ENCODE assay signal across 13 mouse cellular contexts in the genomic region with DNA sequence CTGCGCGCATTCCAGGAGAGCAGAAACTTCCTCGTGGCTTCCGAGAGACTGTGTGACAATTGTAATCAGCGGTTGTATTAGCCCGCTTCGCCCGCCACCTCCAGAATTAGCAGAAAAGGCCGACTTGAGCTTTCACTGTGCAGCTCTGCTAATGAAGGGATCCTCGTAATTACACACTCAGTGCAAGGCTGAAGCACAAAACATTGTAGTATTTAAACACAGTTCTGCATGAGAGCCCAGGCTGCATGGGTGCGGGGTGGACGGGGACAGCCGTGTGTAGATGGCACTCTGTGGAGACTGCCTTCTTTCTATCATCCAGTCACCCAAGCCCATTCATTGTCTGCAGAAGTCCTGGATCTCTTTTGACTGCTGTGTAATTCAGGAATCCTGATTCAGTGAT.
"Had no signal": no experiment of that assay in that cellular context is flagged by ENCODE, and none has a peak within 500 bp of the region (broad histone marks: within the 10 kb centered on the region; RNA-seq: fewer than 3 reads in every experiment).

No protein-coding gene starts in this region.

- H3K4me2 ChIP-seq: limb, embryonic 15.5 days; liver, embryonic 12.5 days; lung, embryonic 15.5 days; midbrain, embryonic 12.5 days had no signal

- H3K9me3 ChIP-seq: limb, embryonic 15.5 days; liver, embryonic 12.5 days; lung, embryonic 15.5 days; midbrain, embryonic 12.5 days had no signal

- H3K27ac ChIP-seq: kidney, postnatal 0 days; limb, embryonic 15.5 days; liver, embryonic 12.5 days; lung, embryonic 15.5 days; macrophage; midbrain, embryonic 12.5 days; stomach, postnatal 0 days had no signal

- H3K27me3 ChIP-seq: limb, embryonic 15.5 days; lung, embryonic 15.5 days; midbrain, embryonic 12.5 days had no signal

- H3K9ac ChIP-seq: limb, embryonic 15.5 days; liver, embryonic 12.5 days; lung, embryonic 15.5 days; midbrain, embryonic 12.5 days had no signal

- H3K4me3 ChIP-seq: limb, embryonic 15.5 days; liver, embryonic 12.5 days; lung, embryonic 15.5 days; midbrain, embryonic 12.5 days had no signal

- H3K36me3 ChIP-seq: limb, embryonic 15.5 days; liver, embryonic 12.5 days; lung, embryonic 15.5 days; midbrain, embryonic 12.5 days had no signal

- DNase-seq: kidney, adult 8-10 months; kidney, postnatal 36 days; layer of hippocampus, adult 9-11 months; layer of hippocampus, postnatal 36 days; lung, postnatal 14 days; thymus, postnatal 4 days had no signal

- ATAC-seq: liver, embryonic 12.5 days had no signal

- H3K4me1 ChIP-seq: liver, embryonic 12.5 days; lung, embryonic 15.5 days had no signal
